In the genomic region with DNA sequence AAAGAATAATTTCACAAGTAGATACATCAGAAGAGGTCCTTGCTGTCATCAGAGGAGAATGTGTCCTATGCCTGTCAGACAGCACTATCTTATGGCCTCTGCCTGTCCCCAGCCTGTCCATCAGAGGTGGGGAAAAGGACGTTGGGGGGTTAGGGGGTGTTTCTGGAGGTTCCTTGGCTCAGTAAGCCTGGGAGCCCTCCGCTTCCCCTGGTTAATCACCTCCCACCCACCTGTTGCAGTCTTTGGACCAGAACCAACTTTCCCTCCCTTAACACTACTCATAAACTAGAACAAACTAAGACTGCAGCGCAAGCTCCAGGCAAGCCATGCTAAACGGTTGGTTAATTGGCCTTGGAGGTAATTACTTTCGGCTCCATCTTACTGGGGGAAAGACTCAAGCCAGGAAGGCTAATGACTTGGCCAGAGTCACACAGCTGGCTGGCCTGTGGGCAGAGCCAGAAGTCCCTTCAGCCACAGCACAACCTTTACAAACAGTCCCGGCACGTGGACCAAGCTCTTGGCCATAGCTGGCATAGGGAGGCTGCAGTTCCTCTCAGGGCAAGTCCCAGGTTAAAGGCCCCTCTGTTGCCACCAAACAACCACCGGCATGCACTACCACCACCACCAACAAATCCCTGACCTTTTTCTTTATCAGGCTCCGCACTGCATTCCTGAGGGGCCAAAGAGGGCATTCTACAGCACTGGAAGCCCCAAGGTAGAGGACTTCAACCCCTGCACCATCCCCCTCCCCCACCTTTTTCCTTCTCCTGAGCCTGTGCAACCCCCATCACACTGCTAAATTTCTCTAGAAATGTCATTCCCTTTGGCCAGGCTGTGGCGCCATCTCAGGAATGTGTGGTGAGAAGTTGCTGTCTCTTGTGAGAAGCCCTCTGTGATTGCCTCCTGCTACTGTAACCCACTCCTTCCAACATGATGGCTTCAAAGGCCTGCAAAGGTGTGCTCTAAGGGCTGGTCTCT, we compare ENCODE assay signal across 13 mouse cellular contexts. TPM values are rescaled to one million over a fixed set of nuclear protein-coding genes. Genes with fewer than 3 reads are reported as not detected.
DNase-seq lines count a peak whose midpoint lies in the region; ATAC-seq and TF ChIP-seq lines count a peak whose summit lies in the region.
"Had no signal": no experiment of that assay in that cellular context is flagged by ENCODE, and none has a peak within 500 bp of the region (broad histone marks: within the 10 kb centered on the region; RNA-seq: fewer than 3 reads in every experiment).

No protein-coding gene starts in this region.

- peak; percentile 13 to 56 for DNase-seq in adrenal gland, adult (ENCODE audit: inconsistent age in 2 of 2, low spot score in 1 of 2)
- no peak for DNase-seq in adrenal gland, postnatal 36 days
- peak; percentile 42 for DNase-seq in kidney, adult 18-20 months
- DNase-seq in kidney, adult 9 months, result no peak
- DNase-seq in liver, embryonic 13.5 days, result no peak
- no peak for DNase-seq in thymus, adult 2 months
- DNase-seq in layer of hippocampus, adult 11-12 months (ENCODE audit: low spot score), result no peak
- DNase-seq: cerebellum, postnatal 25 days; right cerebral cortex, postnatal 25 days had no signal

- H3K4me1 ChIP-seq in intestine, embryonic 15.5 days (replicated peaks), result peaks cover 62% of the 10 kb centered on the region
- peaks cover 48% of the 10 kb centered on the region for H3K4me1 ChIP-seq in liver, embryonic 13.5 days (replicated peaks)
- H3K4me1 ChIP-seq in thymus, adult 2 months (replicated peaks; ENCODE audit: control insufficient read depth, insufficient read depth, low read length), result peaks cover 37% of the 10 kb centered on the region

- no peaks in the 10 kb centered on the region for H3K36me3 ChIP-seq in intestine, embryonic 15.5 days
- H3K36me3 ChIP-seq in liver, embryonic 13.5 days, result no peaks in the 10 kb centered on the region
- H3K36me3 ChIP-seq in thymus, adult 2 months (ENCODE audit: control insufficient read depth, insufficient read depth, low read length), result no peaks in the 10 kb centered on the region
- H3K36me3 ChIP-seq: midbrain, embryonic 15.5 days had no signal

- WGBS in intestine, embryonic 15.5 days, result 54% methylated on average over 10 of the region's 10 CpGs
- 61% methylated on average over 10 of the region's 10 CpGs for WGBS in liver, embryonic 13.5 days (ENCODE audit: insufficient replicate concordance)
- WGBS in thymus, adult 2 months, result 88% methylated on average over 10 of the region's 10 CpGs

- H3K27ac ChIP-seq in intestine, embryonic 15.5 days, result peak overlapping the region; percentile 93
- peak overlapping the region; percentile 80 for H3K27ac ChIP-seq in liver, embryonic 13.5 days
- no peak overlapping the region for H3K27ac ChIP-seq in thymus, adult 2 months (ENCODE audit: control insufficient read depth, insufficient read depth, low read length)

- no peaks in the 10 kb centered on the region; the same call in 1 of the 2 replicates for H3K27me3 ChIP-seq in intestine, embryonic 15.5 days (replicated peaks)
- H3K27me3 ChIP-seq in liver, embryonic 13.5 days, result peaks cover 10% of the 10 kb centered on the region; the same call in 1 of the 2 replicates
- no peaks in the 10 kb centered on the region for H3K27me3 ChIP-seq in thymus, adult 2 months (ENCODE audit: control insufficient read depth, insufficient read depth, low read length)
- H3K27me3 ChIP-seq: midbrain, embryonic 15.5 days had no signal

- H3K4me3 ChIP-seq in intestine, embryonic 15.5 days (replicated peaks), result no peak overlapping the region
- H3K4me3 ChIP-seq in liver, embryonic 13.5 days (replicated peaks), result no peak overlapping the region
- no peak overlapping the region for H3K4me3 ChIP-seq in thymus, adult 2 months (ENCODE audit: control insufficient read depth, insufficient read depth, low read length)
- H3K4me3 ChIP-seq: midbrain, embryonic 15.5 days had no signal

- no peak for ATAC-seq in intestine, embryonic 15.5 days
- ATAC-seq in liver, embryonic 13.5 days (ENCODE audit: low read depth), result no peak
- ATAC-seq: midbrain, embryonic 15.5 days had no signal

- H3K4me2 ChIP-seq in intestine, embryonic 15.5 days (replicated peaks), result peak overlapping the region; percentile 40; the same call in 1 of the 2 replicates
- no peak overlapping the region for H3K4me2 ChIP-seq in liver, embryonic 13.5 days
- H3K4me2 ChIP-seq: midbrain, embryonic 15.5 days had no signal

- H3K9ac ChIP-seq in intestine, embryonic 15.5 days, result no peak overlapping the region
- H3K9ac ChIP-seq in liver, embryonic 13.5 days, result no peak overlapping the region
- H3K9ac ChIP-seq: midbrain, embryonic 15.5 days had no signal

- no peak for TF ChIP-seq CTCF in thymus, adult 2 months (IDR thresholded peaks at IDR 0.05; ENCODE audit: borderline replicate concordance, control insufficient read depth, extremely low read depth, insufficient read depth, low read length, poor library complexity)

- TF ChIP-seq POLR2A in thymus, adult 2 months (IDR thresholded peaks at IDR 0.05; ENCODE audit: control insufficient read depth, extremely low read depth, insufficient read depth, low read length, poor library complexity), result no peak

- H3K9me3 ChIP-seq in intestine, embryonic 15.5 days, result no peaks in the 10 kb centered on the region
- no peaks in the 10 kb centered on the region for H3K9me3 ChIP-seq in liver, embryonic 13.5 days (replicated peaks)
- H3K9me3 ChIP-seq: midbrain, embryonic 15.5 days had no signal

RNA-seq across cellular contexts. Expression of a gene that starts 11.4 kb away (rescaled TPM):
- total RNA-seq in adrenal gland, postnatal 36 days (2021), result 10 to 100 TPM; 36.8 to 52.6 TPM
- 44.0 and 47.5 TPM in 2 replicates for polyA plus RNA-seq in intestine, embryonic 15.5 days (2015; fragmentation: Nextera tagmentation; extraction: Ambion mirVana)
- 9.5 and 10.8 TPM in 2 replicates for polyA plus RNA-seq in liver, embryonic 13.5 days (2015; fragmentation: Nextera tagmentation; extraction: Ambion mirVana)
- 8.1 and 12.5 TPM in 2 replicates for polyA plus RNA-seq in thymus, adult 2 months (2012; rRNA removed)

RNA-seq across cellular contexts. Expression of a gene that starts 24.3 kb away (rescaled TPM):
- under 1 TPM; 0.53 to 0.56 TPM for total RNA-seq in adrenal gland, postnatal 36 days (2021)
- 1,110 and 1,149 TPM in 2 replicates for polyA plus RNA-seq in intestine, embryonic 15.5 days (2015; fragmentation: Nextera tagmentation; extraction: Ambion mirVana)
- 10.0 and 13.7 TPM in 2 replicates for polyA plus RNA-seq in liver, embryonic 13.5 days (2015; fragmentation: Nextera tagmentation; extraction: Ambion mirVana)
- polyA plus RNA-seq in thymus, adult 2 months (2012; rRNA removed), result 2.9 and 4.8 TPM in 2 replicates
- total RNA-seq: layer of hippocampus, adult 8-10 months had no signal
- polyA plus RNA-seq: hindbrain, embryonic 11.5 days had no signal

RNA-seq across cellular contexts. Expression of a gene that starts 28.2 kb away (rescaled TPM):
- 1 to 10 TPM; 5.9 to 9.8 TPM for total RNA-seq in adrenal gland, postnatal 36 days (2021)
- polyA plus RNA-seq in intestine, embryonic 15.5 days (2015; fragmentation: Nextera tagmentation; extraction: Ambion mirVana), result 6.9 and 7.3 TPM in 2 replicates
- 1.1 and 1.3 TPM in 2 replicates for polyA plus RNA-seq in liver, embryonic 13.5 days (2015; fragmentation: Nextera tagmentation; extraction: Ambion mirVana)
- 12.6 and 13.0 TPM in 2 replicates for polyA plus RNA-seq in thymus, adult 2 months (2012; rRNA removed)

RNA-seq across cellular contexts. Expression of a gene that starts 46.0 kb away (rescaled TPM):
- 10 to 100 TPM; 56.0 to 57.3 TPM for total RNA-seq in adrenal gland, postnatal 36 days (2021)
- 47.6 and 51.7 TPM in 2 replicates for polyA plus RNA-seq in intestine, embryonic 15.5 days (2015; fragmentation: Nextera tagmentation; extraction: Ambion mirVana)
- polyA plus RNA-seq in liver, embryonic 13.5 days (2015; fragmentation: Nextera tagmentation; extraction: Ambion mirVana), result 20.7 and 23.7 TPM in 2 replicates
- polyA plus RNA-seq in thymus, adult 2 months (2012; rRNA removed), result 137 and 155 TPM in 2 replicates

RNA-seq across cellular contexts. Expression of a gene that starts 57.8 kb away (rescaled TPM):
- 10 to 100 TPM; 12.3 to 16.7 TPM for total RNA-seq in adrenal gland, postnatal 36 days (2021)
- 19.7 and 20.4 TPM in 2 replicates for polyA plus RNA-seq in intestine, embryonic 15.5 days (2015; fragmentation: Nextera tagmentation; extraction: Ambion mirVana)
- polyA plus RNA-seq in liver, embryonic 13.5 days (2015; fragmentation: Nextera tagmentation; extraction: Ambion mirVana), result 7.0 and 7.2 TPM in 2 replicates
- polyA plus RNA-seq in thymus, adult 2 months (2012; rRNA removed), result 97.5 and 110 TPM in 2 replicates

Comparison
In these comparisons a context has a peak if more than half of its experiments do, and no peak if none do; other contexts are left out.
1. DNase-seq: peak in adrenal gland, adult (2 of 2) and kidney, adult 18-20 months (single experiment); none in adrenal gland, postnatal 36 days (0 of 2), kidney, adult 9 months (single experiment), liver, embryonic 13.5 days (single experiment), thymus, adult 2 months (single experiment) and layer of hippocampus, adult 11-12 months (single experiment).
2. RNA of a gene that starts 24.3 kb away (polyA plus RNA-seq): 1,110 to 1,149 TPM in intestine, embryonic 15.5 days; 10.0 to 13.7 TPM in liver, embryonic 13.5 days and 2.9 to 4.8 TPM in thymus, adult 2 months; every median in the first group is over 10 times any median in the second.